Mouse (Mus musculus) kidney, postnatal 0 days (tissue): Measurements from ENCODE around the gene Csde1. TPM values are rescaled to one million over a fixed set of nuclear protein-coding genes. Genes with fewer than 3 reads are reported as not detected.
A peak's percentile ranks its signal among the peaks of the same experiment; 100 is the strongest.

Experiments used
- ATAC-seq: fragments of 200-750 bp; cut with Nextera tagmentation; replicated peaks from 2 replicates; pipeline ENCODE4 v1.8.0; 2017; ENCODE audit warnings: low read depth, moderate number of reproducible peaks, moderate TSS enrichment, moderate library complexity; ENCODE audit not compliant: low FRiP score
- DNase-seq: peaks from one replicate; pipeline ENCODE4 v3.0.0-alpha.2; 2016; ENCODE audit warnings: low spot score
- H3K27ac ChIP-seq: fragments of 300-500 bp; sonication (generic); 2 replicates; pipeline ENCODE4 v1.5.1; 2014; ENCODE audit warnings: mild to moderate bottlenecking
- H3K27me3 ChIP-seq: fragments of 300-500 bp; sonication (generic); 2 replicates; pipeline ENCODE4 v1.6.1; 2014; ENCODE audit warnings: low read length, mixed read lengths; ENCODE audit not compliant: insufficient read depth
- H3K36me3 ChIP-seq: fragments of 300-500 bp; sonication (generic); 2 replicates; pipeline ENCODE4 v1.6.1; 2014; ENCODE audit warnings: low read length, mixed read lengths; ENCODE audit not compliant: insufficient read depth
- H3K4me1 ChIP-seq: fragments of 300-500 bp; sonication (generic); replicated peaks from 2 replicates; pipeline ENCODE4 v1.6.1; 2014; ENCODE audit warnings: antibody characterized with exemption, low read length, mixed read lengths; ENCODE audit not compliant: insufficient read depth
- H3K4me2 ChIP-seq: fragments of 300-500 bp; sonication (generic); 2 replicates; pipeline ENCODE4 v1.6.1; 2014; ENCODE audit warnings: mild to moderate bottlenecking, low read length, moderate library complexity, mixed read lengths
- H3K4me3 ChIP-seq: fragments of 300-500 bp; sonication (generic); replicated peaks from 2 replicates; pipeline ENCODE4 v1.5.1; 2014; ENCODE audit warnings: low read depth, low read length
- H3K9ac ChIP-seq: fragments of 300-500 bp; sonication (generic); 2 replicates; pipeline ENCODE4 v1.6.1; 2014; ENCODE audit warnings: low read depth, low read length
- H3K9me3 ChIP-seq: fragments of 300-500 bp; sonication (generic); replicated peaks from 2 replicates; pipeline ENCODE4 v1.6.1; 2016; ENCODE audit warnings: low read length, inconsistent platforms, mixed read lengths
- CTCF ChIP-seq: IDR thresholded peaks from 2 replicates; pipeline ENCODE4 v1.5.1; 2016; ENCODE audit warnings: antibody characterized with exemption, low read depth, mild to moderate bottlenecking, moderate library complexity
- WGBS: fragments of 180-500 bp; shearing (Covaris S2); extraction: QIAGEN DNeasy Blood & Tissue Kit; methylation state at CpG from one replicate; pipeline ENCODE4 v1.1.7; 2014; 5-methylcytosine and 5-hydroxymethylcytosine counted together
- polyA plus RNA-seq: library from polyadenylated mRNA; unstranded; fragments of >200 nt; fragmentation: Nextera tagmentation; extraction: Ambion mirVana; gene quantifications from 2 replicates; pipeline ENCODE4 v1.2.1, GENCODE M21; 2015

Gene Csde1
- polyA plus RNA-seq, 1 experiment from 2014 or later, result 239 TPM

GRCm38 (mm10) chr3:103091753-103092152, 71.5 kb downstream of the Csde1 start:
- Histone ChIP-seq H3K27me3 (no peaks in the 10 kb centered on the region), H3K27ac (no peak overlapping the region), H3K4me1 (no peaks in the 10 kb centered on the region), H3K9ac (no peak overlapping the region), H3K36me3 (no peaks in the 10 kb centered on the region), H3K4me2 (no peak overlapping the region), H3K9me3 (no peaks in the 10 kb centered on the region), H3K4me3 (no peak overlapping the region)
- DNase-seq (no peak), ATAC-seq (no peak)
- TF ChIP-seq CTCF, result no peak
- 100% methylated on average over 2 of the region's 2 CpGs for WGBS

- Histone ChIP-seq H3K36me3 (no peaks in the 10 kb centered on the region), H3K4me1 (no peaks in the 10 kb centered on the region; the same call in 1 of the 2 replicates), H3K4me3 (no peak overlapping the region), H3K27me3 (no peaks in the 10 kb centered on the region), H3K27ac (no peak overlapping the region), H3K4me2 (no peak overlapping the region), H3K9me3 (no peaks in the 10 kb centered on the region), H3K9ac (no peak overlapping the region)
- no peak for DNase-seq
- 83% methylated on average over 23 of the region's 23 CpGs for WGBS
- TF ChIP-seq CTCF, result no peak
- ATAC-seq, result no peak
Observed at GRCm38 (mm10) chr3:103098662-103099061, 78.4 kb downstream of the Csde1 start.

GRCm38 (mm10) chr3:103099667-103100066, 79.4 kb downstream of the Csde1 start:
- DNase-seq (no peak), ATAC-seq (no peak)
- 87% methylated on average over 6 of the region's 6 CpGs for WGBS
- Histone ChIP-seq H3K27me3 (no peaks in the 10 kb centered on the region), H3K4me1 (no peaks in the 10 kb centered on the region; the same call in 1 of the 2 replicates), H3K27ac (no peak overlapping the region), H3K4me3 (no peak overlapping the region), H3K9me3 (no peaks in the 10 kb centered on the region), H3K9ac (no peak overlapping the region), H3K36me3 (no peaks in the 10 kb centered on the region), H3K4me2 (no peak overlapping the region)
- peak; percentile 55 for TF ChIP-seq CTCF

- WGBS, result 51% methylated on average over 2 of the region's 2 CpGs
- no peak for DNase-seq
- H3K27me3 ChIP-seq, result no peaks in the 10 kb centered on the region
Observed at GRCm38 (mm10) chr3:103100735-103101134, 80.5 kb downstream of the Csde1 start.

GRCm38 (mm10) chr3:103101194-103101593, 81.0 kb downstream of the Csde1 start:
- TF ChIP-seq CTCF, result peak; percentile 50

More at GRCm38 (mm10) chr3:103100735-103101134, 80.5 kb downstream of the Csde1 start:
- ATAC-seq, result no peak
- Histone ChIP-seq H3K27ac (no peak overlapping the region), H3K4me1 (no peaks in the 10 kb centered on the region; the same call in 1 of the 2 replicates), H3K4me2 (no peak overlapping the region), H3K4me3 (no peak overlapping the region), H3K9ac (no peak overlapping the region), H3K9me3 (no peaks in the 10 kb centered on the region), H3K36me3 (no peaks in the 10 kb centered on the region)
- peak; percentile 23; the same call in 1 of the 2 replicates for TF ChIP-seq CTCF

GRCm38 (mm10) chr3:103101909-103102308, 81.7 kb downstream of the Csde1 start:
- H3K9me3 ChIP-seq, result no peaks in the 10 kb centered on the region
- no peaks in the 10 kb centered on the region for H3K36me3 ChIP-seq
- no peaks in the 10 kb centered on the region; the same call in 1 of the 2 replicates for H3K4me1 ChIP-seq
- no peak overlapping the region for H3K27ac ChIP-seq
- peak overlapping the region; percentile 63 for H3K4me3 ChIP-seq
- DNase-seq (no peak), ATAC-seq (peak; percentile 8)
- WGBS, result 0% methylated on average over 14 of the region's 14 CpGs
- TF ChIP-seq CTCF, result no peak
- peak overlapping the region; percentile 75 for H3K4me2 ChIP-seq
- no peaks in the 10 kb centered on the region for H3K27me3 ChIP-seq
- peak overlapping the region; percentile 57; the same call in 1 of the 2 replicates for H3K9ac ChIP-seq

More at GRCm38 (mm10) chr3:103101194-103101593, 81.0 kb downstream of the Csde1 start:
- Histone ChIP-seq H3K4me3 (no peak overlapping the region), H3K9me3 (no peaks in the 10 kb centered on the region), H3K4me2 (no peak overlapping the region), H3K36me3 (no peaks in the 10 kb centered on the region), H3K27ac (no peak overlapping the region), H3K9ac (no peak overlapping the region), H3K4me1 (no peaks in the 10 kb centered on the region; the same call in 1 of the 2 replicates), H3K27me3 (no peaks in the 10 kb centered on the region)
- WGBS, result 51% methylated on average over 5 of the region's 5 CpGs
- no peak for DNase-seq
- no peak for ATAC-seq
